Mouse (Mus musculus) stomach, embryonic 16.5 days (tissue): ENCODE results near the gene Rapgef4. TPM values are rescaled to one million over a fixed set of nuclear protein-coding genes. Genes with fewer than 3 reads are reported as not detected.
A peak's percentile ranks its signal among the peaks of the same experiment; 100 is the strongest.

Source experiments
- ATAC-seq: fragments of 200-750 bp; cut with Nextera tagmentation; 2 replicates; pipeline ENCODE4 v1.8.0; 2017; ENCODE audit warnings: moderate number of reproducible peaks, moderate TSS enrichment; ENCODE audit not compliant: insufficient read depth, low FRiP score
- H3K27ac ChIP-seq: fragments of 300-500 bp; sonication (generic); 2 replicates; pipeline ENCODE4 v1.5.1; 2014; ENCODE audit warnings: low read length
- H3K27me3 ChIP-seq: fragments of 300-500 bp; sonication (generic); 2 replicates; pipeline ENCODE4 v1.6.1; 2014; ENCODE audit warnings: low read length, control low read depth, mixed read lengths; ENCODE audit not compliant: control insufficient read depth, insufficient read depth
- H3K36me3 ChIP-seq: fragments of 300-500 bp; sonication (generic); 2 replicates; pipeline ENCODE4 v1.6.1; 2014; ENCODE audit warnings: low read length; ENCODE audit not compliant: control insufficient read depth, insufficient read depth
- H3K4me1 ChIP-seq: fragments of 300-500 bp; sonication (generic); 2 replicates; pipeline ENCODE4 v1.6.1; 2014; ENCODE audit warnings: low read length, control low read depth, mixed read lengths; ENCODE audit not compliant: control insufficient read depth, insufficient read depth
- H3K4me2 ChIP-seq: fragments of 300-500 bp; sonication (generic); 2 replicates; pipeline ENCODE4 v1.6.1; 2014; ENCODE audit warnings: low read depth, low read length, mixed read lengths
- H3K4me3 ChIP-seq: fragments of 300-500 bp; sonication (generic); replicated peaks from 2 replicates; pipeline ENCODE4 v1.5.1; 2014; ENCODE audit warnings: mild to moderate bottlenecking, low read length
- H3K9ac ChIP-seq: fragments of 300-500 bp; sonication (generic); 2 replicates; pipeline ENCODE4 v1.6.1; 2014; ENCODE audit warnings: low read length
- H3K9me3 ChIP-seq: fragments of 300-500 bp; sonication (generic); replicated peaks from 2 replicates; pipeline ENCODE4 v1.6.1; 2016; ENCODE audit warnings: low read length, control low read depth; ENCODE audit not compliant: control insufficient read depth
- WGBS: fragments of 180-500 bp; shearing (Covaris S2); extraction: QIAGEN DNeasy Blood & Tissue Kit; methylation state at CpG from one replicate; pipeline ENCODE4 v1.1.7; 2014; 5-methylcytosine and 5-hydroxymethylcytosine counted together
- polyA plus RNA-seq: library from polyadenylated mRNA; unstranded; fragments of >200 nt; fragmentation: Nextera tagmentation; extraction: Ambion mirVana; gene quantifications from 2 replicates; pipeline ENCODE4 v1.2.1, GENCODE M21; 2015

Rapgef4 gene
- polyA plus RNA-seq, 1 experiment from 2014 or later, result 5.6 TPM

- no peak for ATAC-seq
- Histone ChIP-seq H3K9ac (no peak overlapping the region), H3K4me3 (no peak overlapping the region), H3K9me3 (no peaks in the 10 kb centered on the region), H3K4me2 (no peak overlapping the region), H3K27me3 (no peaks in the 10 kb centered on the region), H3K27ac (no peak overlapping the region), H3K4me1 (no peaks in the 10 kb centered on the region), H3K36me3 (no peaks in the 10 kb centered on the region)
- WGBS, result 82% methylated on average over 6 of the region's 6 CpGs
These were observed 281.9 kb downstream of the Rapgef4 start for GRCm38 (mm10) chr2:72262814-72263480.

GRCm38 (mm10) chr2:72267390-72267789, 286.4 kb downstream of the Rapgef4 start:
- H3K4me2 ChIP-seq, result no peak overlapping the region
- H3K27me3 ChIP-seq, result no peaks in the 10 kb centered on the region
- no peak overlapping the region for H3K9ac ChIP-seq
- no peak overlapping the region for H3K27ac ChIP-seq
- H3K4me1 ChIP-seq, result no peaks in the 10 kb centered on the region
- no peak for ATAC-seq
- 86% methylated on average over 6 of the region's 6 CpGs for WGBS
- H3K36me3 ChIP-seq, result no peaks in the 10 kb centered on the region
- no peaks in the 10 kb centered on the region for H3K9me3 ChIP-seq
- H3K4me3 ChIP-seq, result no peak overlapping the region

- ATAC-seq, result no peak
- Histone ChIP-seq H3K4me3 (no peak overlapping the region), H3K9ac (no peak overlapping the region), H3K27ac (no peak overlapping the region), H3K9me3 (no peaks in the 10 kb centered on the region), H3K4me2 (no peak overlapping the region), H3K4me1 (no peaks in the 10 kb centered on the region), H3K36me3 (no peaks in the 10 kb centered on the region), H3K27me3 (no peaks in the 10 kb centered on the region)
- 72% methylated on average over 4 of the region's 4 CpGs for WGBS
These were observed 288.8 kb downstream of the Rapgef4 start for GRCm38 (mm10) chr2:72269651-72270341.

- no peak for ATAC-seq
- Histone ChIP-seq H3K27me3 (no peaks in the 10 kb centered on the region), H3K27ac (no peak overlapping the region), H3K4me3 (no peak overlapping the region), H3K4me1 (no peaks in the 10 kb centered on the region), H3K9ac (no peak overlapping the region), H3K4me2 (no peak overlapping the region), H3K36me3 (no peaks in the 10 kb centered on the region), H3K9me3 (no peaks in the 10 kb centered on the region)
- WGBS, result 76% methylated on average over 4 of the region's 4 CpGs
These were observed 297.3 kb downstream of the Rapgef4 start for GRCm38 (mm10) chr2:72278247-72278873.

GRCm38 (mm10) chr2:72280524-72280923, 299.5 kb downstream of the Rapgef4 start:
- Histone ChIP-seq H3K4me1 (no peaks in the 10 kb centered on the region; the same call in 1 of the 2 replicates), H3K4me2 (no peak overlapping the region), H3K4me3 (no peak overlapping the region), H3K27ac (no peak overlapping the region), H3K36me3 (no peaks in the 10 kb centered on the region), H3K9ac (no peak overlapping the region), H3K27me3 (no peaks in the 10 kb centered on the region), H3K9me3 (no peaks in the 10 kb centered on the region)
- no peak for ATAC-seq
- WGBS, result 88% methylated on average over 5 of the region's 5 CpGs

- Histone ChIP-seq H3K9me3 (no peaks in the 10 kb centered on the region), H3K27ac (no peak overlapping the region), H3K27me3 (no peaks in the 10 kb centered on the region), H3K4me3 (no peak overlapping the region), H3K4me1 (no peaks in the 10 kb centered on the region; the same call in 1 of the 2 replicates), H3K9ac (no peak overlapping the region), H3K36me3 (no peaks in the 10 kb centered on the region), H3K4me2 (no peak overlapping the region)
- WGBS, result 86% methylated on average over 14 of the region's 14 CpGs
- ATAC-seq, result no peak
These were observed 300.9 kb downstream of the Rapgef4 start for GRCm38 (mm10) chr2:72281971-72282370.

- 75% methylated on average over 4 of the region's 4 CpGs for WGBS
- Histone ChIP-seq H3K27ac (no peak overlapping the region), H3K4me2 (no peak overlapping the region), H3K27me3 (no peaks in the 10 kb centered on the region), H3K36me3 (no peaks in the 10 kb centered on the region), H3K4me3 (no peak overlapping the region), H3K9me3 (no peaks in the 10 kb centered on the region), H3K4me1 (peaks cover 7% of the 10 kb centered on the region), H3K9ac (no peak overlapping the region)
- ATAC-seq, result no peak
These were observed 301.7 kb downstream of the Rapgef4 start for GRCm38 (mm10) chr2:72282733-72283132.

- H3K4me2 ChIP-seq, result no peak overlapping the region
- no peaks in the 10 kb centered on the region for H3K9me3 ChIP-seq
- ATAC-seq, result no peak
- peaks cover 12% of the 10 kb centered on the region for H3K4me1 ChIP-seq
- no peaks in the 10 kb centered on the region for H3K36me3 ChIP-seq
- H3K9ac ChIP-seq, result no peak overlapping the region
- H3K27ac ChIP-seq, result no peak overlapping the region
- H3K4me3 ChIP-seq, result no peak overlapping the region
- WGBS, result 78% methylated on average over 7 of the region's 7 CpGs
- no peaks in the 10 kb centered on the region for H3K27me3 ChIP-seq
These were observed 303.6 kb downstream of the Rapgef4 start for GRCm38 (mm10) chr2:72284689-72285088.

GRCm38 (mm10) chr2:72285256-72285887, 304.3 kb downstream of the Rapgef4 start, which contains the start of gene Map3k20:
Map3k20 (plus strand) TSS chr2:72285637.
- no peaks in the 10 kb centered on the region for H3K9me3 ChIP-seq
- H3K36me3 ChIP-seq, result no peaks in the 10 kb centered on the region
- H3K4me2 ChIP-seq, result peak within 1 kb of the TSS; percentile 65
- H3K9ac ChIP-seq, result peak within 1 kb of the TSS; percentile 98
- no peaks in the 10 kb centered on the region for H3K27me3 ChIP-seq
- 2% methylated on average over 50 of the region's 50 CpGs for WGBS
- peak within 1 kb of the TSS; percentile 86 for H3K4me3 ChIP-seq
- ATAC-seq, result peak; percentile 88
- H3K4me1 ChIP-seq, result peaks cover 12% of the 10 kb centered on the region
- H3K27ac ChIP-seq, result peak within 1 kb of the TSS; percentile 69
